Mouse (Mus musculus): ENCODE measurements around the gene Upk3bl. TPM values are rescaled to one million over a fixed set of nuclear protein-coding genes. Genes with fewer than 3 reads are reported as not detected.
"Not testable (repeated sequence)": the region's sequence is repeated elsewhere in the genome, so short reads cannot be mapped to it uniquely, and the experiment has no call there.

The Upk3bl gene
- polyA plus RNA-seq, 1 experiment from 2014 or later = not detected

DNA sequence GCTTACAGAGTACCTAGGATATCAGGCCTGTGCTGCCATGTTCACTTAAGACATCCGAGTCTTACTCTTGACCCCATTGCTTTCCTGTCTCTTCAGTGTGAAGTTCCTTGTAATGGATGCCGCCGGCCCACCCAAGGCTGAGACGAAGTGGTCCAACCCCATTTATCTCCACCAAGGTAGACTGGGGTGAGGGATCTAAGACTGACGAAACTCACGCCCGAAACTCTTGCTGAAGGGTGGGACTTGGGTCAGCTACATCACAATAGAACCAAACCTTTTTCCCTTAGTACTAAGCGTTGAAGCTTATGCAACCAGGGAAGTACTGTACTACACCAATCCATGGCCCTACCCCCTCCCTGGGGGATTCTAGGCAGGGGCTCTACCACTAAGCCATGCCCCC lies 12.6 kb upstream of the Upk3bl start:
- Histone ChIP-seq H3K4me1 (ENCODE audit: insufficient read depth) (peaks cover 10% of the 10 kb centered on the region; the same call in 1 of the 2 replicates), H3K27me3 (ENCODE audit: insufficient read depth, low read length) (no peaks in the 10 kb centered on the region), H3K36me3 (replicated peaks; ENCODE audit: insufficient read depth, low read length) (no peaks in the 10 kb centered on the region), H3K4me2 (ENCODE audit: low read depth, low read length) (no peak overlapping the region), H3K9me3 (ENCODE audit: low read length) (no peaks in the 10 kb centered on the region), H3K9ac (replicated peaks) (no peak overlapping the region), H3K27ac (ENCODE audit: low read depth) (no peak overlapping the region), H3K4me3 (ENCODE audit: low read depth, low read length) (no peak overlapping the region)
- WGBS (ENCODE audit: insufficient replicate concordance) = 84% methylated on average over 8 of the region's 8 CpGs
- ATAC-seq (no peak), DNase-seq (no peak)
- TF ChIP-seq EP300 (IDR thresholded peaks at IDR 0.05; ENCODE audit: low read depth) = no peak

DNA sequence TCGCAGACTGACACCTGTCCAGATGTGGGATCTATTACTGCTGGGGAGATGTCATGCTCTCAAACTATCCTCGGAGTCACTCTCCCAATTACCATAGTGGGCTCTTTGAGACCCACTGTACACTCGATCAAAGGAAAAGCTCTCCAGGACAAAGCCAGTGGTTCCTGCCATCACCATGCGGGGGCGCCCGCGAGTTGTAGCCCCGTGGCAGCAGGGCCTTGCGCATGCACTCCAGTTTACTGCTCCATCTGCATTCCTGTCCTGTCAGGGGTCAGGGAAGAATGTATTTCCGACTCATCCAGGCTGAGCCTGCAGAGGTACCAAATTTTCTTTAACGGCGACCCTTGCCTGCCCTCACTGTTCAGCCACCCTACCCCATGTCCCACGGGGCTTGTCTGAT lies 9.4 kb upstream of the Upk3bl start:
- Histone ChIP-seq H3K27ac (ENCODE audit: low read depth) (no peak overlapping the region), H3K36me3 (replicated peaks; ENCODE audit: insufficient read depth, low read length) (no peaks in the 10 kb centered on the region), H3K9me3 (ENCODE audit: low read length) (no peaks in the 10 kb centered on the region), H3K9ac (replicated peaks) (no peak overlapping the region), H3K4me2 (ENCODE audit: low read depth, low read length) (no peak overlapping the region), H3K4me1 (ENCODE audit: insufficient read depth) (peaks cover 7% of the 10 kb centered on the region; the same call in 1 of the 2 replicates), H3K4me3 (ENCODE audit: low read depth, low read length) (no peak overlapping the region), H3K27me3 (ENCODE audit: insufficient read depth, low read length) (no peaks in the 10 kb centered on the region)
- no peak for DNase-seq
- no peak for TF ChIP-seq EP300 (IDR thresholded peaks at IDR 0.05; ENCODE audit: low read depth)
- TF ChIP-seq CTCF (IDR thresholded peaks at IDR 0.05; ENCODE audit: low read depth) = peak; percentile 53
- WGBS (ENCODE audit: insufficient replicate concordance) = 62% methylated on average over 13 of the region's 13 CpGs
- no peak for ATAC-seq

DNA sequence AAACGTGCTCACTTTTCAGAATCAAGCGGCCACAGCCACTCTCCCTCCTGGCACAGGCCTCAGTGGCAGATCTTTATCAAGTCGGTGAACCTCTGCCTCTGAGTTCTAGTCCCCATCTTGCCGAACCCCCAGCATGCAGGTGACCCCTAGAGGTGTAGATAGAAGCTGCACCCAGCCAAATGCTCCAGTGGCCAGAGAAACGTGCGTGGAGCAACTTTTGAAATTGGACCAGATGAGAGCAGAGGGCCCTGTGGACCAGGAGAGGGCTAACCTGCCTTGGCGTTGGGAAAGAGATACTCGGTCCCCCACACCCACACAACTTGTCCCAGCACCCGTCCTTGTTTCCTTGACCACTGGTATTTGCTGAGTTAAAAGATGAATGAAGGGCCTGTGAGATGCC lies 8.9 kb upstream of the Upk3bl start:
- TF ChIP-seq EP300 (IDR thresholded peaks at IDR 0.05; ENCODE audit: low read depth) (no peak), CTCF (IDR thresholded peaks at IDR 0.05; ENCODE audit: low read depth) (peak; percentile 54)
- DNase-seq = no peak
- H3K4me2 ChIP-seq (ENCODE audit: low read depth, low read length) = no peak overlapping the region
- H3K9ac ChIP-seq (replicated peaks) = no peak overlapping the region
- H3K36me3 ChIP-seq (replicated peaks; ENCODE audit: insufficient read depth, low read length) = no peaks in the 10 kb centered on the region
- H3K27me3 ChIP-seq (ENCODE audit: insufficient read depth, low read length) = no peaks in the 10 kb centered on the region
- no peak for ATAC-seq
- H3K4me1 ChIP-seq (ENCODE audit: insufficient read depth) = peaks cover 3% of the 10 kb centered on the region; the same call in 1 of the 2 replicates
- no peak overlapping the region for H3K4me3 ChIP-seq (ENCODE audit: low read depth, low read length)
- no peak overlapping the region for H3K27ac ChIP-seq (ENCODE audit: low read depth)
- H3K9me3 ChIP-seq (ENCODE audit: low read length) = no peaks in the 10 kb centered on the region
- 34% methylated on average over 9 of the region's 9 CpGs for WGBS (ENCODE audit: insufficient replicate concordance)

DNA sequence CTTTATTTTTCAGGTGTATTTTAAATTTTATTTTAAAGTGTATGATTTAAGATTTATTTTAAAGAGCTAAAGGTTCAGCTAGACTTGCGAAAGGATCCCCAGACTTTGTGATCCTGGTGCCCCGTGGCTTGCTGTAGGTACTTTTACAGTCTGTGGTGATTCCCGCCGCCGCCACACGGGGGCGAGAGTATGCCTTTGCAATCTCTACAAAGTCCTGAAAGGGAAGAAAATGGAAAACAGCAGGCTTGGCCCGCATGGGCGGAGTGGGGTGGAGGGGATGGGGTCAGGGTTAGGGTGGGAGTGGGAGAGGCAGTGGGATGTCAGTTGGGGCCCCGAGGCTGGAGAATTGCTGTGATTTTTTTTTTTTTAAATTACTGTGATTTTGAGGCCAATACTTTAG lies 8.3 kb upstream of the Upk3bl start:
- no peak overlapping the region for H3K4me2 ChIP-seq (ENCODE audit: low read depth, low read length)
- 3% methylated on average over 10 of the region's 10 CpGs for WGBS (ENCODE audit: insufficient replicate concordance)
- TF ChIP-seq EP300 (IDR thresholded peaks at IDR 0.05; ENCODE audit: low read depth) (no peak), CTCF (IDR thresholded peaks at IDR 0.05; ENCODE audit: low read depth) (peak; percentile 83)

DNA sequence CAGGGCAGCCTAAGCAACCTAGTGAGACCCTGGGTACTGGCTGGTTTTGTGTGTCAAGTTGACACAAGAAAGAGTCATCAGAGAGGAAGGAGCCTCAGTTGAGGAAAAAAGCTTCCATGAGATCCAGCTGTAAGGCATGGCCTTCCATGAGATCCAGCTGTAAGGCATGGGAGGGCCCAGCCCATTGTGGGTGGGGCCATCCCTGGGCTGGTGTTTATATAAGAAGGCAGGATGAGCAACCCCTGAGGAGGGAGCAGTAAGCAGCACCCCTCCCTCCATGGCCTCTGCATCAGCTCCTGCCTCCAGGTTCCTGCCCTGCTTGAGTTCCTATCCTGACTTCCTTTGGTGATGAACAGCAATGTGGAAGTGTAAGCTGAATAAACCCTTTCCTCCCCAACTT lies 5.8 kb upstream of the Upk3bl start:
- not testable (repeated sequence) for H3K4me1 ChIP-seq (ENCODE audit: insufficient read depth); ATAC-seq; H3K27ac ChIP-seq (ENCODE audit: low read depth); H3K9me3 ChIP-seq (ENCODE audit: low read length); H3K27me3 ChIP-seq (ENCODE audit: insufficient read depth, low read length); DNase-seq; H3K4me3 ChIP-seq (ENCODE audit: low read depth, low read length); H3K9ac ChIP-seq (replicated peaks); H3K4me2 ChIP-seq (ENCODE audit: low read depth, low read length); H3K36me3 ChIP-seq (replicated peaks; ENCODE audit: insufficient read depth, low read length)

More for the DNA sequence above, 8.3 kb upstream of the Upk3bl start:
- ATAC-seq = no peak
- H3K4me3 ChIP-seq (ENCODE audit: low read depth, low read length) = no peak overlapping the region
- no peaks in the 10 kb centered on the region for H3K36me3 ChIP-seq (replicated peaks; ENCODE audit: insufficient read depth, low read length)
- H3K27me3 ChIP-seq (ENCODE audit: insufficient read depth, low read length) = no peaks in the 10 kb centered on the region
- no peaks in the 10 kb centered on the region for H3K9me3 ChIP-seq (ENCODE audit: low read length)
- peak; percentile 87 for DNase-seq
- H3K27ac ChIP-seq (ENCODE audit: low read depth) = no peak overlapping the region
- H3K4me1 ChIP-seq (ENCODE audit: insufficient read depth) = no peaks in the 10 kb centered on the region
- H3K9ac ChIP-seq (replicated peaks) = no peak overlapping the region

DNA sequence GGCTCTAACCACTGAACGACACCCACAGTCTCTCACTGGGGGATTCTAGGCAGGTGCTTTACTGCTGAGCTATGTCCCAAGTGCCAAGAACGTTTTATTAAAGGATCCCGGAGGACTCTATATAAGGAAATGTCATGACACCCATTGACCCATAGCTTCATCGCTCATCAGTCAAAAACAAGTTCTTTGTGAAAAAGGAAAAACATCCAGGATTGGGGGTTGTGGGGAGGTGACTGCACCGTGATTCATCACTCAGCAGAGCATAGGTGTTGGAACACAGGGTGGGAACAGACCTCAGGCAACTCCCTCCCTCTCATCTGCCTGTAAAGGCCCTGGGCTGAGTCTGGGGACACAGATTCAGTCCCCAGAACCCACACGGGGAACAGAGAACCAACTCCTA lies 4.4 kb upstream of the Upk3bl start:
- ATAC-seq (no peak), DNase-seq (no peak)
- H3K27me3 ChIP-seq (ENCODE audit: insufficient read depth, low read length) = no peaks in the 10 kb centered on the region
- no peak overlapping the region for H3K9ac ChIP-seq (replicated peaks)
- no peak overlapping the region for H3K27ac ChIP-seq (ENCODE audit: low read depth)
- WGBS (ENCODE audit: insufficient replicate concordance) = 61% methylated on average over 6 of the region's 6 CpGs
- H3K4me1 ChIP-seq (ENCODE audit: insufficient read depth) = no peaks in the 10 kb centered on the region
- no peak for TF ChIP-seq EP300 (IDR thresholded peaks at IDR 0.05; ENCODE audit: low read depth)
- TF ChIP-seq CTCF (IDR thresholded peaks at IDR 0.05; ENCODE audit: low read depth) = no peak
- no peak overlapping the region for H3K4me2 ChIP-seq (ENCODE audit: low read depth, low read length)
- H3K36me3 ChIP-seq (replicated peaks; ENCODE audit: insufficient read depth, low read length) = no peaks in the 10 kb centered on the region
- no peaks in the 10 kb centered on the region for H3K9me3 ChIP-seq (ENCODE audit: low read length)
- no peak overlapping the region for H3K4me3 ChIP-seq (ENCODE audit: low read depth, low read length)

All from liver, postnatal 0 days (tissue).